Mouse (Mus musculus): Measurements from ENCODE around the gene Abcc9. TPM values are rescaled to one million over a fixed set of nuclear protein-coding genes. Genes with fewer than 3 reads are reported as not detected.

Abcc9 gene
- total and polyA plus RNA-seq, 3 experiments = not detected

- no peak for DNase-seq (ENCODE audit: extremely low read depth)
- H3K9me3 ChIP-seq (replicated peaks; ENCODE audit: low read length) = no peaks in the 10 kb centered on the region
- no peak overlapping the region for H3K27ac ChIP-seq (ENCODE audit: insufficient read depth, low read depth)
- H3K4me2 ChIP-seq (ENCODE audit: insufficient read depth, low read depth, poor library complexity, severe bottlenecking) = no peak overlapping the region
- dilution Hi-C loops (cut with MboI; ENCODE audit: extremely low pct_ligation_motif_present, extremely low pct_unique_long_range_greater_than_20kb, low sequenced_read_pairs) = no loop called here
- no peaks in the 10 kb centered on the region for H3K79me2 ChIP-seq (replicated peaks; ENCODE audit: control insufficient read depth, extremely low read depth, insufficient read depth, poor library complexity, severe bottlenecking)
- H3K4me1 ChIP-seq (ENCODE audit: control insufficient read depth in 1 of 2, insufficient read depth in 2 of 2) = no peaks in the 10 kb centered on the region
- no peaks in the 10 kb centered on the region for H3K27me3 ChIP-seq (replicated peaks)
- TF ChIP-seq NRF1 (IDR thresholded peaks at IDR 0.05; ENCODE audit: low read depth, low read length) (no peak), ELF1 (IDR thresholded peaks at IDR 0.05; ENCODE audit: low read depth, low read length) (no peak), MAZ (IDR thresholded peaks at IDR 0.05; ENCODE audit: low read depth, low read length) (no peak), NELFE (IDR thresholded peaks at IDR 0.05; ENCODE audit: low read depth, low read length) (no peak), JUND (conservative IDR thresholded peaks at IDR 0.05; ENCODE audit: low read depth, low read length) (no peak), ZKSCAN1 (IDR thresholded peaks at IDR 0.05; ENCODE audit: borderline replicate concordance, low read depth, low read length) (no peak), MAX (IDR thresholded peaks at IDR 0.05; ENCODE audit: low read length) (no peak), MYC (IDR thresholded peaks at IDR 0.05; ENCODE audit: low read depth, low read length) (no peak), HCFC1 (IDR thresholded peaks at IDR 0.05; ENCODE audit: low read depth, low read length) (no peak), RAD21 (IDR thresholded peaks at IDR 0.05; ENCODE audit: low read depth, low read length) (no peak), ETS1 (conservative IDR thresholded peaks at IDR 0.05; ENCODE audit: low read depth, low read length) (no peak), E2F4 (IDR thresholded peaks at IDR 0.05; ENCODE audit: insufficient replicate concordance, low read depth, low read length) (no peak), CHD1 (IDR thresholded peaks at IDR 0.05; ENCODE audit: low read depth, low read length) (no peak), KAT2A (IDR thresholded peaks at IDR 0.05; ENCODE audit: insufficient replicate concordance, low read length) (no peak), TCF12 (IDR thresholded peaks at IDR 0.05; ENCODE audit: low read depth, low read length) (no peak)
- H3K4me3 ChIP-seq (replicated peaks in 1 of 3; ENCODE audit: low read depth in 2 of 3, low read length in 2 of 3, poor library complexity in 1 of 3) = no peak overlapping the region
- H3K9ac ChIP-seq (ENCODE audit: insufficient read depth, low read depth) = no peak overlapping the region
- no peaks in the 10 kb centered on the region for H3K36me3 ChIP-seq (replicated peaks in 1 of 2; ENCODE audit: control insufficient read depth in 1 of 2, insufficient read depth in 1 of 2, low read length in 1 of 2)
- in situ Hi-C loops (cut with MboI; ENCODE audit: low pct_ligation_motif_present, low pct_unique_long_range_greater_than_20kb, low sequenced_read_pairs) = no loop called here
Measured at GRCm38 (mm10) chr6:142623351-142623750, 78.8 kb downstream of the Abcc9 start.

DNA sequence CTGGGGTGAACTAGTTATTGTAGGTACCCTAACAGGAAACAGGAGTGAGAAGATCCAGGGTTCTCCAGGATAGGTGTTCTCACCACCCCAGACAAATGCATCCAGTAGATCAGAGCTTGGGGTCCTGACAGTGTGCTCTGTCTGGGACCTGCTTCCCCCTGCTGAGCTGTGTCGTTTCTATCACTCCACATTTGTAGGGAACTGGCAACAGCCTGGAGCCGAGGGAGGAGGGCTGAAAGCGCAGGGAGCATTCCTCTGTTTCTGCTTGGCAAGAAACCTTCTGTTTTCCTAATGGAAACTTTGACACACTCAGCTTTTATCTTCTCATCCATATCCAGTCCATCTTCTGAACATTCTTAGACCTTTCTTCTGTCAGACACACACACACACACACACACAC, 85.5 kb downstream of the Abcc9 start:
- Histone ChIP-seq H3K27ac (ENCODE audit: insufficient read depth, low read depth) (no peak overlapping the region), H3K79me2 (replicated peaks; ENCODE audit: control insufficient read depth, extremely low read depth, insufficient read depth, poor library complexity, severe bottlenecking) (no peaks in the 10 kb centered on the region), H3K27me3 (replicated peaks) (no peaks in the 10 kb centered on the region), H3K9ac (ENCODE audit: insufficient read depth, low read depth) (no peak overlapping the region), H3K4me2 (ENCODE audit: insufficient read depth, low read depth, poor library complexity, severe bottlenecking) (no peak overlapping the region), H3K9me3 (replicated peaks; ENCODE audit: low read length) (no peaks in the 10 kb centered on the region), H3K36me3 (replicated peaks in 1 of 2; ENCODE audit: control insufficient read depth in 1 of 2, insufficient read depth in 1 of 2, low read length in 1 of 2) (no peaks in the 10 kb centered on the region), H3K4me1 (ENCODE audit: control insufficient read depth in 1 of 2, insufficient read depth in 2 of 2) (no peaks in the 10 kb centered on the region), H3K4me3 (replicated peaks in 1 of 3; ENCODE audit: low read depth in 2 of 3, low read length in 2 of 3, poor library complexity in 1 of 3) (no peak overlapping the region)
- DNase-seq (ENCODE audit: extremely low read depth) = no peak
- in situ Hi-C loops (cut with MboI; ENCODE audit: low pct_ligation_motif_present, low pct_unique_long_range_greater_than_20kb, low sequenced_read_pairs) = no loop called here
- dilution Hi-C loops (cut with MboI; ENCODE audit: extremely low pct_ligation_motif_present, extremely low pct_unique_long_range_greater_than_20kb, low sequenced_read_pairs) = no loop called here
- no peak for TF ChIP-seq POLR2AphosphoS2 (IDR thresholded peaks at IDR 0.05; ENCODE audit: low read depth, low read length)
- TF ChIP-seq CHD1 (IDR thresholded peaks at IDR 0.05; ENCODE audit: low read depth, low read length) = no peak
- TF ChIP-seq RCOR1 (conservative IDR thresholded peaks at IDR 0.05; ENCODE audit: low read depth, low read length) = no peak
